Mouse (Mus musculus): ENCODE results near the gene Rxfp3. TPM values are rescaled to one million over a fixed set of nuclear protein-coding genes. Genes with fewer than 3 reads are reported as not detected.

Gene Rxfp3
- polyA plus RNA-seq, 1 experiment from 2014 or later: 0.04 TPM

- Histone ChIP-seq H3K27me3 (ENCODE audit: control insufficient read depth, insufficient read depth, low read length) (peaks cover 16% of the 10 kb centered on the region), H3K4me2 (ENCODE audit: low read length) (no peak overlapping the region), H3K36me3 (ENCODE audit: control insufficient read depth, insufficient read depth, low read length) (no peaks in the 10 kb centered on the region), H3K4me3 (ENCODE audit: control insufficient read depth in 1 of 2, insufficient read depth in 1 of 2, low read depth in 1 of 2, low read length in 2 of 2) (no peak overlapping the region), H3K9ac (ENCODE audit: low read length) (no peak overlapping the region), H3K4me1 (ENCODE audit: control insufficient read depth in 2 of 2, insufficient read depth in 2 of 2, low read length in 2 of 2) (no peaks in the 10 kb centered on the region), H3K9me3 (ENCODE audit: control insufficient read depth, low read length) (no peaks in the 10 kb centered on the region), H3K27ac (replicated peaks in 1 of 2; ENCODE audit: control insufficient read depth in 1 of 2, insufficient read depth in 1 of 2, low read depth in 2 of 2, low read length in 2 of 2) (no peak overlapping the region)
- 64% methylated on average over 3 of the region's 3 CpGs for whole genome bisulfite sequencing
- ATAC-seq (ENCODE audit: insufficient number of reproducible peaks, insufficient read depth, low FRiP score, low read depth): no peak
These were observed 7.6 kb downstream of the Rxfp3 start for GRCm38 (mm10) chr15:11030188-11030587.

GRCm38 (mm10) chr15:11026801-11027561 is 10.8 kb downstream of the Rxfp3 start:
- Histone ChIP-seq H3K27me3 (ENCODE audit: control insufficient read depth, insufficient read depth, low read length) (no peaks in the 10 kb centered on the region), H3K9ac (ENCODE audit: low read length) (no peak overlapping the region), H3K27ac (replicated peaks in 1 of 2; ENCODE audit: control insufficient read depth in 1 of 2, insufficient read depth in 1 of 2, low read depth in 2 of 2, low read length in 2 of 2) (no peak overlapping the region), H3K36me3 (ENCODE audit: control insufficient read depth, insufficient read depth, low read length) (no peaks in the 10 kb centered on the region), H3K9me3 (ENCODE audit: control insufficient read depth, low read length) (no peaks in the 10 kb centered on the region), H3K4me1 (ENCODE audit: control insufficient read depth in 2 of 2, insufficient read depth in 2 of 2, low read length in 2 of 2) (no peaks in the 10 kb centered on the region), H3K4me2 (ENCODE audit: low read length) (no peak overlapping the region), H3K4me3 (ENCODE audit: control insufficient read depth in 1 of 2, insufficient read depth in 1 of 2, low read depth in 1 of 2, low read length in 2 of 2) (no peak overlapping the region)
- ATAC-seq (ENCODE audit: insufficient number of reproducible peaks, insufficient read depth, low FRiP score, low read depth): no peak
- 62% methylated on average over 4 of the region's 4 CpGs for WGBS

DNA sequence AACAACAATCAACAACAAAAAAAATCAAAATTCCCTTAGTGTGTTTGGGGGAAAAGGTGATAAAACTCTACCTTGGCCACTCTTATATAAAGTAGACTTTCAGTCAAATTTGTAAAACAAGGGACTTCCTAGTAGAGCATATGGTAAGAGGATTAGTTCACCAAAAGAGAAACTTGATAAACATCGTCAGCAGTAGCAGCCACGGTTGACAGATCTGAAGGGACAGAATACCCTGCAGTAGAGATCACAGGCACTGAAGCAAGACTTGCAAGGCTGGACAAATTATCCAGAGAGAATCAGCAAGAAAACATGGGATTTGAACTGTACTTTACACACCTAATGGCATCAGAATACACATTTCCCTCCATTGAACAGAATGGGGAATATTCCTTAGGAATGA is 22.9 kb downstream of the Rxfp3 start:
- Histone ChIP-seq H3K27me3 (ENCODE audit: control insufficient read depth, insufficient read depth, low read length) (no peaks in the 10 kb centered on the region), H3K4me3 (ENCODE audit: control insufficient read depth in 1 of 2, insufficient read depth in 1 of 2, low read depth in 1 of 2, low read length in 2 of 2) (no peak overlapping the region), H3K4me2 (ENCODE audit: low read length) (no peak overlapping the region), H3K4me1 (ENCODE audit: control insufficient read depth in 2 of 2, insufficient read depth in 2 of 2, low read length in 2 of 2) (no peaks in the 10 kb centered on the region), H3K9ac (ENCODE audit: low read length) (no peak overlapping the region), H3K27ac (replicated peaks in 1 of 2; ENCODE audit: control insufficient read depth in 1 of 2, insufficient read depth in 1 of 2, low read depth in 2 of 2, low read length in 2 of 2) (no peak overlapping the region), H3K9me3 (ENCODE audit: control insufficient read depth, low read length) (no peaks in the 10 kb centered on the region), H3K36me3 (ENCODE audit: control insufficient read depth, insufficient read depth, low read length) (no peaks in the 10 kb centered on the region)
- ATAC-seq (ENCODE audit: insufficient number of reproducible peaks, insufficient read depth, low FRiP score, low read depth): no peak
- 21% methylated on average over 2 of the region's 2 CpGs for WGBS

DNA sequence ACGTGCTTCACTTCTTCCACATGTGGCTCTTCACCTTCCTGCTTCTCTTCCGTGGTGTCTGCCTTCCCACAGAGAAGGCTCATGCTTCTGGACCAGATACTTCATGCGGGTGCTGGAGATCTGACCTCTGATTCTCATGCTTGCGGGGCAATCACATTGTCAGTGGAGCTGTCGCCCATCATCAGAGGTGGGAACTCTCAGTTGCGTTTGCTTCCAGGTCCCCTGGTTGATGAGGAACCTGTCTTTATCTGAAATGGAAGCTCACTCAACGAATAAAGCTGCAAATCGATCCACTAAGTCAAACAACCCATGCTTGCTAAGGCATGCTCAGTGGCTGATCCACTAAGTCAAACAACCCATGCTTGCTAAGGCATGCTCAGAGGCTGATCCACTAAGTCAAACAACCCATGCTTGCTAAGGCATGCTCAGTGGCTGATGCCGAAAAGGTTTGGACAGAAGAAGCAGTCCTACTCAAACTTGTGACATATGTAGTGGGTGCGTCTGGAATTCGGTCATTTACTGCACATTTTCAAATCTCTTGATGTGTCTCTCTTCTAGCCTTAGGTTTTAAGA is 26.7 kb downstream of the Rxfp3 start:
- no peaks in the 10 kb centered on the region for H3K9me3 ChIP-seq (ENCODE audit: control insufficient read depth, low read length)
- H3K4me2 ChIP-seq (ENCODE audit: low read length): no peak overlapping the region
- no peak for ATAC-seq (ENCODE audit: insufficient number of reproducible peaks, insufficient read depth, low FRiP score, low read depth)
- no peaks in the 10 kb centered on the region for H3K27me3 ChIP-seq (ENCODE audit: control insufficient read depth, insufficient read depth, low read length)
- H3K9ac ChIP-seq (ENCODE audit: low read length): no peak overlapping the region
- 82% methylated on average over 11 of the region's 11 CpGs for WGBS
- H3K4me3 ChIP-seq (ENCODE audit: control insufficient read depth in 1 of 2, insufficient read depth in 1 of 2, low read depth in 1 of 2, low read length in 2 of 2): no peak overlapping the region
- no peaks in the 10 kb centered on the region for H3K36me3 ChIP-seq (ENCODE audit: control insufficient read depth, insufficient read depth, low read length)
- H3K4me1 ChIP-seq (ENCODE audit: control insufficient read depth in 2 of 2, insufficient read depth in 2 of 2, low read length in 2 of 2): no peaks in the 10 kb centered on the region
- no peak overlapping the region for H3K27ac ChIP-seq (replicated peaks in 1 of 2; ENCODE audit: control insufficient read depth in 1 of 2, insufficient read depth in 1 of 2, low read depth in 2 of 2, low read length in 2 of 2)

- no peak overlapping the region for H3K4me2 ChIP-seq (ENCODE audit: low read length)
- no peaks in the 10 kb centered on the region for H3K4me1 ChIP-seq (ENCODE audit: control insufficient read depth in 2 of 2, insufficient read depth in 2 of 2, low read length in 2 of 2)
- no peak overlapping the region for H3K4me3 ChIP-seq (ENCODE audit: control insufficient read depth in 1 of 2, insufficient read depth in 1 of 2, low read depth in 1 of 2, low read length in 2 of 2)
- H3K36me3 ChIP-seq (ENCODE audit: control insufficient read depth, insufficient read depth, low read length): no peaks in the 10 kb centered on the region
- no peaks in the 10 kb centered on the region for H3K9me3 ChIP-seq (ENCODE audit: control insufficient read depth, low read length)
- H3K9ac ChIP-seq (ENCODE audit: low read length): no peak overlapping the region
- H3K27ac ChIP-seq (replicated peaks in 1 of 2; ENCODE audit: control insufficient read depth in 1 of 2, insufficient read depth in 1 of 2, low read depth in 2 of 2, low read length in 2 of 2): no peak overlapping the region
- 25% methylated on average over 5 of the region's 5 CpGs for WGBS
- no peak for ATAC-seq (ENCODE audit: insufficient number of reproducible peaks, insufficient read depth, low FRiP score, low read depth)
- no peaks in the 10 kb centered on the region for H3K27me3 ChIP-seq (ENCODE audit: control insufficient read depth, insufficient read depth, low read length)
These were observed 29.0 kb downstream of the Rxfp3 start for GRCm38 (mm10) chr15:11008756-11009155.

DNA sequence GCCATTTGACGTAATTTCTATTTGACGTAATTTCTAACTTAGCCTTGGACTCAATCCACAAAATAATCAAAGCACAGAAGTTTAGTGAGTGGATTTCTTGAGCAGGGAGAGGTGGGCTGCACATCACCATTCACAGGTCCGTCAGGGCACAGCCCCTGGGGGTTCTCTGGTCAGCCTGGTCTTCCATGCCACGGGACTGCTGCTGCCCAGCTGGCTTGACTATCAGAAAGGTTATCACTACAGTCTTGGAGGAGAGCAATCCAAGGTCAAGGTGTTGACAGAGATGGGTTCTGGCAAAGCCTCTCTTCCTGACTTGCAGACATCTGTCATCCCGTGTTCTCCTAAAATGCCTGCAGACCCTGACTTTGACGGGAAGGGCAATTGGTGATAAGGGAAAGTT is 33.1 kb downstream of the Rxfp3 start:
- Histone ChIP-seq H3K4me1 (ENCODE audit: control insufficient read depth in 2 of 2, insufficient read depth in 2 of 2, low read length in 2 of 2) (peaks cover 0 to 3% of the 10 kb centered on the region in 2 experiments; a peak in 1 of 4 replicates), H3K36me3 (ENCODE audit: control insufficient read depth, insufficient read depth, low read length) (no peaks in the 10 kb centered on the region), H3K27me3 (ENCODE audit: control insufficient read depth, insufficient read depth, low read length) (no peaks in the 10 kb centered on the region), H3K4me2 (ENCODE audit: low read length) (no peak overlapping the region), H3K9me3 (ENCODE audit: control insufficient read depth, low read length) (no peaks in the 10 kb centered on the region), H3K4me3 (ENCODE audit: control insufficient read depth in 1 of 2, insufficient read depth in 1 of 2, low read depth in 1 of 2, low read length in 2 of 2) (no peak overlapping the region), H3K27ac (replicated peaks in 1 of 2; ENCODE audit: control insufficient read depth in 1 of 2, insufficient read depth in 1 of 2, low read depth in 2 of 2, low read length in 2 of 2) (no peak overlapping the region), H3K9ac (ENCODE audit: low read length) (no peak overlapping the region)
- ATAC-seq (ENCODE audit: insufficient number of reproducible peaks, insufficient read depth, low FRiP score, low read depth): no peak
- WGBS: 39% methylated on average over 6 of the region's 6 CpGs

GRCm38 (mm10) chr15:11003791-11004190 is 34.0 kb downstream of the Rxfp3 start:
- Histone ChIP-seq H3K9ac (ENCODE audit: low read length) (no peak overlapping the region), H3K36me3 (ENCODE audit: control insufficient read depth, insufficient read depth, low read length) (no peaks in the 10 kb centered on the region), H3K4me3 (ENCODE audit: control insufficient read depth in 1 of 2, insufficient read depth in 1 of 2, low read depth in 1 of 2, low read length in 2 of 2) (no peak overlapping the region), H3K9me3 (ENCODE audit: control insufficient read depth, low read length) (no peaks in the 10 kb centered on the region), H3K27ac (replicated peaks in 1 of 2; ENCODE audit: control insufficient read depth in 1 of 2, insufficient read depth in 1 of 2, low read depth in 2 of 2, low read length in 2 of 2) (no peak overlapping the region), H3K4me1 (ENCODE audit: control insufficient read depth in 2 of 2, insufficient read depth in 2 of 2, low read length in 2 of 2) (peaks cover 0 to 3% of the 10 kb centered on the region in 2 experiments; a peak in 1 of 4 replicates), H3K27me3 (ENCODE audit: control insufficient read depth, insufficient read depth, low read length) (no peaks in the 10 kb centered on the region), H3K4me2 (ENCODE audit: low read length) (no peak overlapping the region)
- 84% methylated on average over 4 of the region's 4 CpGs for WGBS
- ATAC-seq (ENCODE audit: insufficient number of reproducible peaks, insufficient read depth, low FRiP score, low read depth): no peak
